Mouse (Mus musculus): ENCODE data around the gene Gm44503.

DNA sequence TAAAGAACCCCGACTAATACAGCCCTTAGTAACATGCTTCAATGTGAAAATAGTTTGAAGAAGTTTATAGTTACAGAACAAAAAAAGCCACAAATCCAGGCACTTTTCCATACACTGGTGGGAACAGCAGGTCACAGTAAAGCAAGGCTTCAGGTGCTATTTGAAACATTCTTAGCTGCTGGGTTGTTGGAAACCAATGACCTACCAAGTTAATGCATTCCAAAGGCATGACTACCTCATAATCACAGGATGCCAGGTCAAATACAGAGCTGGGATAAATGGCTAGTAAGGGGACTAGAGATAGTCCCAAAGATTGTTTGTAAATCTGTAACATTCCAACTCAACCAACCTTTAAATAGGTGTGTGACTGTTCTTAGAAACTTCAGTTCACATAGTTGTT lies 16.6 kb downstream of the Gm44503 start:
- TF ChIP-seq GATA1 (IDR thresholded peaks at IDR 0.05; ENCODE audit: borderline replicate concordance, low read length) (no peak), FLI1 (IDR thresholded peaks at IDR 0.05; ENCODE audit: low read length) (no peak)

Measured in megakaryocyte, embryonic 14.5 days (primary cell).